Mouse (Mus musculus): ENCODE data around the gene Proser3.

Gene Proser3

GRCm38 (mm10) chr7:30492765-30493164 lies 59.3 kb downstream of the Proser3 start:
- peak; percentile 60 to 92 for DNase-seq (ENCODE audit: inconsistent age in 2 of 2, low spot score in 1 of 2)

GRCm38 (mm10) chr7:30490957-30491307 lies 61.2 kb downstream of the Proser3 start:
- no peak for DNase-seq (ENCODE audit: inconsistent age in 2 of 2, low spot score in 1 of 2)

GRCm38 (mm10) chr7:30490251-30490956 lies 61.7 kb downstream of the Proser3 start:
- DNase-seq (ENCODE audit: inconsistent age in 2 of 2, low spot score in 1 of 2) = peak; percentile 26 to 70
